Mouse (Mus musculus) myocyte (in vitro differentiated cells): ENCODE data around the gene Sptbn4. TPM values are rescaled to one million over a fixed set of nuclear protein-coding genes. Genes with fewer than 3 reads are reported as not detected.

Experiments
- H3K27me3 ChIP-seq: one replicate; pipeline ENCODE4 v1.6.1; 2011; ENCODE audit not compliant: control insufficient read depth, insufficient read depth, insufficient read length
- H3K36me3 ChIP-seq: one replicate; pipeline ENCODE4 v1.6.1; 2011; ENCODE audit not compliant: control insufficient read depth, insufficient read depth
- H3K4me2 ChIP-seq: one replicate; pipeline ENCODE4 v1.6.1; 2011; ENCODE audit warnings: low read depth, control low read depth
- H3K4me3 ChIP-seq: one replicate; pipeline ENCODE4 v1.5.1; 2011; ENCODE audit warnings: mild to moderate bottlenecking, control low read depth, moderate library complexity
- H3K79me2 ChIP-seq: one replicate; pipeline ENCODE4 v1.6.1; 2011; ENCODE audit not compliant: control insufficient read depth, insufficient read depth
- H3ac ChIP-seq: one replicate; pipeline ENCODE4 v1.6.1; 2011; ENCODE audit not compliant: control insufficient read depth, insufficient read length
- CEBPB ChIP-seq: IDR thresholded peaks from 2 replicates; pipeline ENCODE4 v1.6.1; 2011; ENCODE audit warnings: mild to moderate bottlenecking, moderate library complexity; ENCODE audit not compliant: poor library complexity, insufficient read depth, severe bottlenecking
- E2F4 ChIP-seq: IDR thresholded peaks from one replicate; pipeline ENCODE4 v1.6.1; 2011; ENCODE audit warnings: mild to moderate bottlenecking, control low read depth, moderate library complexity; ENCODE audit not compliant: insufficient read depth
- MAX ChIP-seq: IDR thresholded peaks from one replicate; pipeline ENCODE4 v1.6.1; 2011; ENCODE audit warnings: low read depth, mild to moderate bottlenecking, control low read depth
- MYOD1 ChIP-seq, 3 experiments: IDR thresholded peaks; one replicate each; pipeline ENCODE4 v1.6.1; 2011; ENCODE audit warnings: control low read depth in 2 of 3, low read depth in 2 of 3, mild to moderate bottlenecking in 2 of 3, moderate library complexity in 1 of 3; ENCODE audit not compliant: insufficient read length in 2 of 3, control insufficient read depth in 1 of 3
- MYOG ChIP-seq, 3 experiments: IDR thresholded peaks; one replicate each; pipeline ENCODE4 v1.6.1; 2011; ENCODE audit warnings: control low read depth in 2 of 3, low read depth in 2 of 3, mild to moderate bottlenecking in 2 of 3; ENCODE audit not compliant: insufficient read length in 2 of 3, control insufficient read depth in 1 of 3, insufficient read depth in 1 of 3
- POLR2A ChIP-seq: IDR thresholded peaks from one replicate; pipeline ENCODE4 v1.6.1; 2011; ENCODE audit warnings: low read depth, mild to moderate bottlenecking, control low read depth, moderate library complexity; ENCODE audit not compliant: insufficient read length
- POLR2AphosphoS2 ChIP-seq: IDR thresholded peaks from one replicate; pipeline ENCODE4 v1.6.1; 2011; ENCODE audit warnings: low read depth, control low read depth; ENCODE audit not compliant: insufficient read length
- REST ChIP-seq: IDR thresholded peaks from one replicate; pipeline ENCODE4 v1.6.1; 2011; ENCODE audit warnings: mild to moderate bottlenecking, control low read depth, moderate library complexity; ENCODE audit not compliant: insufficient read depth, insufficient read length
- SRF ChIP-seq: IDR thresholded peaks from one replicate; pipeline ENCODE4 v1.6.1; 2011; ENCODE audit warnings: low read depth; ENCODE audit not compliant: control insufficient read depth, insufficient read length
- TCF12 ChIP-seq: IDR thresholded peaks from one replicate; pipeline ENCODE4 v1.6.1; 2011; ENCODE audit warnings: mild to moderate bottlenecking, control low read depth; ENCODE audit not compliant: poor library complexity, insufficient read depth, severe bottlenecking
- TCF3 ChIP-seq: IDR thresholded peaks from one replicate; pipeline ENCODE4 v1.6.1; 2011; ENCODE audit warnings: low read depth, control low read depth; ENCODE audit not compliant: insufficient read length
- USF1 ChIP-seq: IDR thresholded peaks from one replicate; pipeline ENCODE4 v1.6.1; 2011; ENCODE audit warnings: low read depth, mild to moderate bottlenecking, control low read depth, moderate library complexity
- polyA plus RNA-seq: library from polyadenylated mRNA; unstranded; fragments of >200 nt; fragmentation: generic; extraction: Trizol; gene quantifications from one replicate; pipeline ENCODE4 v1.2.1, GENCODE M21; 2012; ENCODE audit warnings: missing spikeins

Gene Sptbn4
- polyA plus RNA-seq, 1 experiment, result 0.17 TPM

DNA sequence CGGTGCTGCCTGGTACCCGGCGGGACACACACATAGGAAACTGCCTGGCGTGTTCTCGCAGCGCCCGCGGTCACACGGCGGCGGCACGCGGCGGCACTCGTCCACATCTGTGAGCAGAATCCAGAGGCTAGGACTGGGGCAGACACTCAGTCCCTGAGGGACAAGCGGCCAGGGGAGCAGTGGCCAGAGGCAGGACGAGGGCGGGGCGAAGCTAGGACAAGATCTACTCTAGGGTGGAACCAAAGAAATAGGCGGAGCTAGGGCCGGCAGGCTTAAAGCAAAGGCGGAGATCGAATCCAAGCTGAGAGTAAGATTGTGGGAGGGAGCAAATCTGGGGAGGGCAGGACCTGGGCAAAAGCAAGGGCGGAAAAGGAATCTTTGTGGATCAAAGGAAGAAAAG lies 121.8 kb downstream of the Sptbn4 start:
- no peak for TF ChIP-seq SRF
- no peak for TF ChIP-seq POLR2AphosphoS2
- no peak for TF ChIP-seq MAX
- TF ChIP-seq E2F4, result no peak
- no peak for TF ChIP-seq MYOG (IDR thresholded peaks at IDR 0.05; ENCODE audit: control insufficient read depth in 1 of 3, insufficient read depth in 1 of 3, insufficient read length in 2 of 3, low read depth in 2 of 3)
- TF ChIP-seq POLR2A, result no peak
- TF ChIP-seq USF1, result no peak
- TF ChIP-seq TCF12, result no peak
- TF ChIP-seq MYOD1 (IDR thresholded peaks at IDR 0.05; ENCODE audit: control insufficient read depth in 1 of 3, insufficient read length in 2 of 3, low read depth in 2 of 3), result no peak
- no peaks in the 10 kb centered on the region for H3K36me3 ChIP-seq
- H3K27me3 ChIP-seq, result no peaks in the 10 kb centered on the region
- H3K4me2 ChIP-seq, result peak overlapping the region; percentile 74
- H3ac ChIP-seq, result no peak overlapping the region
- H3K79me2 ChIP-seq, result no peaks in the 10 kb centered on the region
- H3K4me3 ChIP-seq, result no peak overlapping the region

DNA sequence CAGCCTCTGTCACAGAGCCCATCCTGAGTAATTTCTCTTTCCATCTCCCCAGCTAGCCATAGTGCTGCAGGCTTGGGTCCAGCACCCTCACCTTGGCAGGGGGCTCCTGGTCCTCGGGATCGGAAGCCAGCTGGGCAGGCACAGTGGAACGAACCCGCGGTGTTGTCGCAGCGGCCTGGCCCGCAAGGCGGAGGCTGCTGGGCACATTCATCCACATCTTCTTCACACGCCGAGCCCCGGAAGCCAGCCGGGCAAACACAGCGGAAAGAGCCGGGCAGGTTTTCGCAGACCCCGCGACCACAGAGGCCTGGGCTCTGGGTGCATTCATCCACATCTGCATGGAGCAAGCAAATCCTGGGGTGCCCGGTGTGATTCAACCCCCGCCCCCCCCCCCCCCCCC lies 122.6 kb downstream of the Sptbn4 start:
- Histone ChIP-seq H3K36me3 (no peaks in the 10 kb centered on the region), H3K4me2 (no peak overlapping the region), H3K27me3 (no peaks in the 10 kb centered on the region), H3ac (no peak overlapping the region), H3K4me3 (no peak overlapping the region), H3K79me2 (no peaks in the 10 kb centered on the region)
- no peak for TF ChIP-seq MAX
- no peak for TF ChIP-seq USF1
- no peak for TF ChIP-seq POLR2AphosphoS2
- TF ChIP-seq CEBPB, result no peak
- TF ChIP-seq TCF12, result no peak
- no peak for TF ChIP-seq REST
- no peak for TF ChIP-seq MYOG (IDR thresholded peaks at IDR 0.05; ENCODE audit: control insufficient read depth in 1 of 3, insufficient read depth in 1 of 3, insufficient read length in 2 of 3, low read depth in 2 of 3)
- TF ChIP-seq SRF, result no peak
- no peak for TF ChIP-seq TCF3
- TF ChIP-seq MYOD1 (IDR thresholded peaks at IDR 0.05; ENCODE audit: control insufficient read depth in 1 of 3, insufficient read length in 2 of 3, low read depth in 2 of 3), result no peak

DNA sequence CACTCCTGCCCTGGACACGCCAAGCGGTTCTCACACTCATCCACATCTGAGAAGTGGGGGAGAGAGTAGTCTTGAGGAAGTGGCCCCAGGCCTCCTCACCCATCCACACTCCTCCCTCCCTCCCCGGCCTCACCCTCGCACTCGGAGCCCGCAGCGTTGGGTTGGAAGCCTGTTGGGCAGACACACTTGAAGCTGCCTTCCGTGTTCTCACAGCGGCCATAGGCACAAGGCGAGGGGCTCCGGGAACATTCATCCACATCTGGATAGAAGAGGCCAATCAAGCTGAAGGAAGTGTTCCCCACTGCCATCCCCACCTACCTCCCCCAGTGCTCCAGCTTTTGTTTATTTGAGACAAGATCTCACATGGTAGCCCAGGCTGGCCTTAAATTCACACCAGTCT lies 123.3 kb downstream of the Sptbn4 start:
- Histone ChIP-seq H3ac (no peak overlapping the region), H3K4me3 (no peak overlapping the region), H3K79me2 (no peaks in the 10 kb centered on the region), H3K27me3 (no peaks in the 10 kb centered on the region), H3K4me2 (no peak overlapping the region), H3K36me3 (no peaks in the 10 kb centered on the region)
- TF ChIP-seq MYOD1 (IDR thresholded peaks at IDR 0.05; ENCODE audit: control insufficient read depth in 1 of 3, insufficient read length in 2 of 3, low read depth in 2 of 3), result no peak
- no peak for TF ChIP-seq USF1

DNA sequence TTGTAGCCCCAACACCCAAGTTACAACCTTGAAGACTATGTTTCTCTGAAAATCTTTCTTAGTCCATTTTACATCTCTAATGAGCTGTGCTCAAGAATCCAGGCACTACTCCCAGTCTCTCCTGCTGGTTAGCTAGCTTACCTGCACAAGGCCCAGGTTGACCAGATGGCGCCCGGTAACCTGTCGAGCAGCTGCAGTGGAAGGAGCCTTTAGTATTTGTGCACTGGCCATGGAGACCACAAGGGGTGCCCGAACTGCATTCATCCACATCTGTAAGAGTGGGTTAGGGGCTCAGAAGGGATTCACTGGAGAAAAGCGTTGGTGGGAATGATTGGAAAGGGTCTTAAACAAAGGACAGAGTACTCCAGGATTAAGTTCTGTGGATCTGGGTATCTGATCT lies 124.5 kb downstream of the Sptbn4 start:
- TF ChIP-seq MYOG (IDR thresholded peaks at IDR 0.05; ENCODE audit: control insufficient read depth in 1 of 3, insufficient read depth in 1 of 3, insufficient read length in 2 of 3, low read depth in 2 of 3) (no peak), POLR2AphosphoS2 (no peak), TCF12 (no peak), TCF3 (no peak), REST (no peak), E2F4 (no peak), SRF (no peak), POLR2A (no peak), USF1 (no peak), CEBPB (no peak), MYOD1 (IDR thresholded peaks at IDR 0.05; ENCODE audit: control insufficient read depth in 1 of 3, insufficient read length in 2 of 3, low read depth in 2 of 3) (no peak), MAX (no peak)
- Histone ChIP-seq H3K79me2 (no peaks in the 10 kb centered on the region), H3K36me3 (no peaks in the 10 kb centered on the region), H3K27me3 (no peaks in the 10 kb centered on the region), H3K4me3 (no peak overlapping the region), H3ac (no peak overlapping the region), H3K4me2 (no peak overlapping the region)

DNA sequence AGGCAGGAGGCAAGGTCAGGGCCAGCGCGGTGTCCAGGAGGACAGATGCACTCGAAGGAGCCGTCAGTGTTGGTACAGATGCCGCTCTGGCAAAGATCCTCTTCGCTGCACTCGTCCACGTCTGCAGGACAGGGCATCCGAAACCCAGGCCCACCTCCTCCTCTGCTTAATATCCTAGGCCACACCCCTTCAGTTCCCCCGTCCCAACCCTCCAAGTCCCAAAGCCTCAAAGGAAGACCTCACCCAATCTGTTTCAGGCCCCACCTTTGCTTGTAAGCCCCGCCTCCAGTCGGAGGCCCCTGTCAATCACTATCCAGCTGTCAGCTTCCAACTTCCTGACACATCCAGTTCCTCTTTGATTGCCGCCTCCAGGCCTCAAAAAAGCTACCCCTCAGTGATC lies 125.2 kb downstream of the Sptbn4 start:
- Histone ChIP-seq H3K27me3 (no peaks in the 10 kb centered on the region), H3K4me3 (no peak overlapping the region), H3K79me2 (no peaks in the 10 kb centered on the region), H3K4me2 (no peak overlapping the region), H3K36me3 (no peaks in the 10 kb centered on the region), H3ac (no peak overlapping the region)
- TF ChIP-seq CEBPB, result no peak
- no peak for TF ChIP-seq POLR2AphosphoS2
- no peak for TF ChIP-seq REST
- no peak for TF ChIP-seq MAX
- TF ChIP-seq E2F4, result no peak
- no peak for TF ChIP-seq TCF12
- TF ChIP-seq USF1, result no peak
- TF ChIP-seq MYOG (IDR thresholded peaks at IDR 0.05; ENCODE audit: control insufficient read depth in 1 of 3, insufficient read depth in 1 of 3, insufficient read length in 2 of 3, low read depth in 2 of 3), result no peak
- no peak for TF ChIP-seq TCF3
- TF ChIP-seq SRF, result no peak
- TF ChIP-seq MYOD1 (IDR thresholded peaks at IDR 0.05; ENCODE audit: control insufficient read depth in 1 of 3, insufficient read length in 2 of 3, low read depth in 2 of 3), result no peak
- no peak for TF ChIP-seq POLR2A
